Mouse (Mus musculus): ENCODE measurements around the gene Pou5f2.

Gene Pou5f2

DNA sequence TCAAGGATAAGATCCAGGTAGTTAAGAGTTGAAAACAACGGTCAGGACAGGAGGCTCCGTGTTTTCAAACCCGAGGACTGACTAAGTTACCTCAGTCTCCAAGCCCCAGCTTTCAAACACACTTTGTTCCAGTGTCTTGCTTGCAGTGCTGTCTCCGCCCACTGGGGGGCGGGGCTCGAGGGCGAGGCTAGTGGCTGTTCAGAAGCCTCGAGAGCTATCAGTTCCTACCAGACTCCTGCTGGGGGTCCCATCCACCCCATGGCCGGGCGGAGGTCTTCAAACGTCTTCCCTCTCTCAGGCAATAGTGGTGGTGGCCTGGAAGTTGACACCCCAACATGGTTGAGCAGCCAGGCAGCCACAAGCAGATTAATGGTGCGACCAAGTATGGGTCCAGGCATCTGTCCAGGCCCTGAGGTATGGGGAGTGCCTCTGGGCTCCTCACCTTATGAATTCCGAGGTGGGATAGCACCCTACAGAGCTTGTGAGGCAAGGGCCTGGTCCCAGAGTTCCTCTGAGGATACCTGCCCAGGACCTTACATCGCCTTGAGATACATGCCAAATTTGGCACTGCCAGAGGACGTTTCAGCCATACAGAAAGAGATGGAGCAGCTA lies at the start of gene Pou5f2:
Gene Pou5f2, plus strand, starts transcription at position 220 of the 612 bp plus-strand sequence.
- DNase-seq (ENCODE audit: low spot score) = no peak

- DNase-seq (ENCODE audit: low spot score) = no peak
These were observed 48.5 kb upstream of the Pou5f2 start for GRCm38 (mm10) chr13:77976248-77976647.

DNA sequence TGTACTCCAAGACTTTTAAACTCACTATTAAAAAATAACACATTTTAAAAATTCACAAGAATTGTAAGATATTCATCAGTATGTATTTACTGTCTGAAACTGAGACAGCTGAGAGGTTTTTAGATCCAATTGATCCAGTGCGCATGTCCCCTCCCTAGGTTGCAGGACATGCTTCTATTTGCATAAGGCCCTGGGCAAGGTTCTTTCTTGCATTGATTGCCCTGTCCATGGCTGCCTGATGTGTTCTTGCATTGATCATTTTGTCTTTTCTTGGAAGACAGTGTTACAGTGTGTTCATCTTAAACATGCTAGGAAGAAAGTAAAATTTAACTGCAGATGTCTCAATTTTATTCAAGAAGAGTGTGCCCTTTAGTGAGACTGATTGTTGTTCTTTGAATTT lies 47.6 kb upstream of the Pou5f2 start:
- DNase-seq (ENCODE audit: low spot score) = no peak

- peak; percentile 69 for DNase-seq (ENCODE audit: low spot score)
These were observed 42.4 kb upstream of the Pou5f2 start for GRCm38 (mm10) chr13:77982105-77982851.

DNA sequence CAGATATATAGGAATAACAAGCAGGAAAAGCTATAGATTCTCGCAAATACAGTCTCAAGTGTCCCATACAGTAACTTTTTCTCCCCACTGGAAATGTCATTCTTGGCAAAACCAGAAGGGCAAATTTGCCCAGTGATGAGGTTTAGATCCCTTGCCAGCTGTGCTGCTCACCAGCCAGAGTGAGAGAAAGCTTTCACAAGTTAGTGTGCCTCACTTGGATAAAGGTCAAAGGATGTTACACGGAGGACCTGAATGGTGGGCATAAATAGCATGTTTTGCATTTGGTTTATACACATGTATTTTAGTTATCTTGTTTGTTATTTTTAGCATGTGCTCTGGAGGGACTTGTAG lies 41.9 kb upstream of the Pou5f2 start:
- no peak for DNase-seq (ENCODE audit: low spot score)

GRCm38 (mm10) chr13:77991189-77991886 lies 33.4 kb upstream of the Pou5f2 start:
- DNase-seq (ENCODE audit: low spot score) = no peak

DNA sequence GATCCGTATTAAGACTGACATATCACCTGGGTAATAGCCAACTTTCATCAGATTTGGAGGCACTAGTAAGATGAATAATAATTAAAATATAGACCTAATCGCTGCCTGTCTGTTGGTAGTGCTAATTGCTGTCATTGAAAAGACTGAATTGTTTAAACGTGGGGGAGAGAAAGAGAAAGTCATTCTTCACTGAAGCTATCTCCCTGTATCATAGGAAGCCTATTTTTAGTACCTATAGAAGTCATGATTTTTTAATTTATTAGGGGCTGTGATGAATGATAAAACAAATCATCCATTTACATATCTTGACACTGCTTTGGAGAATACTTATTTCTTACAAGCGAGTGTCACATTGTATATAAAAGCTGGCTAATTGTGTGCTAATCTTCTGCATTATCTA lies 20.1 kb upstream of the Pou5f2 start:
- DNase-seq (ENCODE audit: low spot score) = no peak

- DNase-seq (ENCODE audit: low spot score) = no peak
These were observed 19.4 kb upstream of the Pou5f2 start for GRCm38 (mm10) chr13:78005344-78005743.

- no peak for DNase-seq (ENCODE audit: low spot score)
These were observed 14.5 kb upstream of the Pou5f2 start for GRCm38 (mm10) chr13:78010176-78010575.

DNA sequence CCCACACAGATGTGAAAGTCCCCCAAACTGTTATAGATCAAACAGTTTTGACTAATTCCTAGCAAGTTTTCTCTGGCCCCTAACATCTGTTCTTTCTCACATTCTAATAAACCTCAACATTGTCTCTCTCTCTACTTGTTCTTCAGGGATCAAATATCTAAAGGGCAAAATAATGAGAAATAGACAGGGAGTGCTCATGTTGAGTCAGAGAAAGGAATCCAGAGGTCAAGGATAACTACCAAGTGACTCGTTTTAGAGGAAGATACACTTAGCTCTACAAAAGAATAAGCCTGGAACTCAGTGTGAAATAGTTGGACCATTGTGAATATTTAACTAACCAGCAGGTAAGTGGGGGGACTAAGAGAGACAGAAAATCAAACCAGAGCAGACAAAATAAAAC lies 8.1 kb downstream of the Pou5f2 start:
- DNase-seq (ENCODE audit: low spot score) = no peak

GRCm38 (mm10) chr13:78037203-78037602 lies 12.5 kb downstream of the Pou5f2 start:
- DNase-seq (ENCODE audit: low spot score) = no peak

- DNase-seq (ENCODE audit: low spot score) = no peak
These were observed 18.5 kb downstream of the Pou5f2 start for GRCm38 (mm10) chr13:78043203-78043602.

GRCm38 (mm10) chr13:78045116-78045515 lies 20.4 kb downstream of the Pou5f2 start:
- DNase-seq (ENCODE audit: low spot score) = no peak
